Mouse (Mus musculus): ENCODE measurements around the gene Ier5l. TPM values are rescaled to one million over a fixed set of nuclear protein-coding genes. Genes with fewer than 3 reads are reported as not detected.

Ier5l gene
- total and polyA plus RNA-seq, 3 experiments, result 0.31 to 0.98 (median 0.51) TPM

- DNase-seq (ENCODE audit: extremely low read depth), result no peak
- Histone ChIP-seq H3K4me1 (ENCODE audit: control insufficient read depth in 1 of 2, insufficient read depth in 2 of 2) (peaks cover 11 to 15% of the 10 kb centered on the region in 2 experiments), H3K36me3 (replicated peaks in 1 of 2; ENCODE audit: control insufficient read depth in 1 of 2, insufficient read depth in 1 of 2, low read length in 1 of 2) (no peaks in the 10 kb centered on the region), H3K4me3 (replicated peaks in 1 of 3; ENCODE audit: low read depth in 2 of 3, low read length in 2 of 3, poor library complexity in 1 of 3) (no peak overlapping the region), H3K79me2 (replicated peaks; ENCODE audit: control insufficient read depth, extremely low read depth, insufficient read depth, poor library complexity, severe bottlenecking) (no peaks in the 10 kb centered on the region), H3K9ac (ENCODE audit: insufficient read depth, low read depth) (no peak overlapping the region), H3K27me3 (replicated peaks) (peaks cover 55% of the 10 kb centered on the region), H3K27ac (ENCODE audit: insufficient read depth, low read depth) (no peak overlapping the region), H3K9me3 (replicated peaks; ENCODE audit: low read length) (no peaks in the 10 kb centered on the region), H3K4me2 (ENCODE audit: insufficient read depth, low read depth, poor library complexity, severe bottlenecking) (no peak overlapping the region)
- dilution Hi-C loops (cut with MboI; ENCODE audit: extremely low pct_ligation_motif_present, extremely low pct_unique_long_range_greater_than_20kb, low sequenced_read_pairs), result no loop called here
- in situ Hi-C loops (cut with MboI; ENCODE audit: low pct_ligation_motif_present, low pct_unique_long_range_greater_than_20kb, low sequenced_read_pairs), result no loop called here
- TF ChIP-seq E2F4 (IDR thresholded peaks at IDR 0.05; ENCODE audit: insufficient replicate concordance, low read depth, low read length), result no peak
- TF ChIP-seq SMC3 (IDR thresholded peaks at IDR 0.05; ENCODE audit: low read depth, low read length), result no peak
- no peak for TF ChIP-seq JUN (IDR thresholded peaks at IDR 0.05; ENCODE audit: insufficient read depth, low read depth, low read length)
- TF ChIP-seq IRF4 (IDR thresholded peaks at IDR 0.05; ENCODE audit: low read depth, low read length), result no peak
- TF ChIP-seq MAX (IDR thresholded peaks at IDR 0.05; ENCODE audit: low read length), result no peak
These were observed 49.7 kb upstream of the Ier5l start for GRCm38 (mm10) chr2:30523727-30524126.

- Histone ChIP-seq H3K27ac (ENCODE audit: insufficient read depth, low read depth) (no peak overlapping the region), H3K79me2 (replicated peaks; ENCODE audit: control insufficient read depth, extremely low read depth, insufficient read depth, poor library complexity, severe bottlenecking) (no peaks in the 10 kb centered on the region), H3K4me2 (ENCODE audit: insufficient read depth, low read depth, poor library complexity, severe bottlenecking) (no peak overlapping the region), H3K4me1 (ENCODE audit: control insufficient read depth in 1 of 2, insufficient read depth in 2 of 2) (peaks cover 0 to 7% of the 10 kb centered on the region in 2 experiments; a peak in 1 of 4 replicates), H3K36me3 (replicated peaks in 1 of 2; ENCODE audit: control insufficient read depth in 1 of 2, insufficient read depth in 1 of 2, low read length in 1 of 2) (no peaks in the 10 kb centered on the region), H3K4me3 (replicated peaks in 1 of 3; ENCODE audit: low read depth in 2 of 3, low read length in 2 of 3, poor library complexity in 1 of 3) (no peak overlapping the region), H3K27me3 (replicated peaks) (peaks cover 49% of the 10 kb centered on the region), H3K9me3 (replicated peaks; ENCODE audit: low read length) (peaks cover 7% of the 10 kb centered on the region), H3K9ac (ENCODE audit: insufficient read depth, low read depth) (no peak overlapping the region)
- in situ Hi-C loops (cut with MboI; ENCODE audit: low pct_ligation_motif_present, low pct_unique_long_range_greater_than_20kb, low sequenced_read_pairs), result no loop called here
- dilution Hi-C loops (cut with MboI; ENCODE audit: extremely low pct_ligation_motif_present, extremely low pct_unique_long_range_greater_than_20kb, low sequenced_read_pairs), result no loop called here
- DNase-seq (ENCODE audit: extremely low read depth), result no peak
- TF ChIP-seq ELF1 (IDR thresholded peaks at IDR 0.05; ENCODE audit: low read depth, low read length) (no peak), TCF12 (IDR thresholded peaks at IDR 0.05; ENCODE audit: low read depth, low read length) (no peak), POLR2AphosphoS2 (IDR thresholded peaks at IDR 0.05; ENCODE audit: low read depth, low read length) (no peak), BHLHE40 (IDR thresholded peaks at IDR 0.05; ENCODE audit: low read depth, low read length) (no peak), ZNF384 (IDR thresholded peaks at IDR 0.05; ENCODE audit: low read depth, low read length) (no peak), NELFE (IDR thresholded peaks at IDR 0.05; ENCODE audit: low read depth, low read length) (no peak), MEF2A (IDR thresholded peaks at IDR 0.05; ENCODE audit: borderline replicate concordance, low read depth, low read length) (no peak), USF2 (conservative IDR thresholded peaks at IDR 0.05; ENCODE audit: low read depth, low read length) (no peak), HCFC1 (IDR thresholded peaks at IDR 0.05; ENCODE audit: low read depth, low read length) (no peak), ZMIZ1 (IDR thresholded peaks at IDR 0.05; ENCODE audit: low read depth, low read length) (no peak), POLR2A (IDR thresholded peaks at IDR 0.05; ENCODE audit: low read depth, low read length) (no peak), MAZ (IDR thresholded peaks at IDR 0.05; ENCODE audit: low read depth, low read length) (no peak), JUN (IDR thresholded peaks at IDR 0.05; ENCODE audit: insufficient read depth, low read depth, low read length) (no peak), SIN3A (IDR thresholded peaks at IDR 0.05; ENCODE audit: low read length) (no peak), ETS1 (conservative IDR thresholded peaks at IDR 0.05; ENCODE audit: low read depth, low read length) (no peak), E2F4 (IDR thresholded peaks at IDR 0.05; ENCODE audit: insufficient replicate concordance, low read depth, low read length) (no peak)
These were observed 36.8 kb upstream of the Ier5l start for GRCm38 (mm10) chr2:30510711-30511380.
